In genomic region chr10:90830591-90831287, GRCm38 (mm10) we compare ENCODE assay signal across 10 mouse cellular contexts.
DNase-seq lines count a peak whose midpoint lies in the region; ATAC-seq and TF ChIP-seq lines count a peak whose summit lies in the region.
"Had no signal": no experiment of that assay in that cellular context is flagged by ENCODE, and none has a peak within 500 bp of the region (broad histone marks: within the 10 kb centered on the region; RNA-seq: fewer than 3 reads in every experiment).

No protein-coding gene starts in this region.

- no peak for ATAC-seq in hindbrain, embryonic 13.5 days (ENCODE audit: low FRiP score)
- ATAC-seq in midbrain, embryonic 13.5 days: no peak
- no peak for ATAC-seq in liver, embryonic 11.5 days (replicated peaks; ENCODE audit: low FRiP score)
- ATAC-seq: liver, embryonic 12.5 days had no signal

- 2% methylated on average over 21 of the region's 21 CpGs for WGBS in hindbrain, embryonic 13.5 days
- 1% methylated on average over 21 of the region's 21 CpGs for WGBS in midbrain, embryonic 13.5 days
- WGBS in liver, embryonic 11.5 days: 6% methylated on average over 21 of the region's 21 CpGs
- 5% methylated on average over 21 of the region's 21 CpGs for WGBS in heart, adult 2 months

- H3K79me2 ChIP-seq in heart, adult 2 months (replicated peaks; ENCODE audit: control insufficient read depth, insufficient read depth, low read length): no peaks in the 10 kb centered on the region

- peak overlapping the region; percentile 96 for H3K27ac ChIP-seq in layer of hippocampus, adult 2 months
- peak overlapping the region; percentile 97 for H3K27ac ChIP-seq in hindbrain, embryonic 13.5 days
- peak overlapping the region; percentile 36 for H3K27ac ChIP-seq in midbrain, embryonic 13.5 days
- H3K27ac ChIP-seq in liver, embryonic 11.5 days (ENCODE audit: low read depth, low read length): no peak overlapping the region
- H3K27ac ChIP-seq in heart, adult 2 months: no peak overlapping the region
- H3K27ac ChIP-seq: liver, embryonic 12.5 days had no signal

- TF ChIP-seq EP300 in heart, adult 2 months (IDR thresholded peaks at IDR 0.05; ENCODE audit: insufficient read depth, low read depth, low read length): no peak

- H3K9ac ChIP-seq in hindbrain, embryonic 13.5 days: peak overlapping the region; percentile 84
- peak overlapping the region; percentile 84 for H3K9ac ChIP-seq in midbrain, embryonic 13.5 days (replicated peaks)
- H3K9ac ChIP-seq in liver, embryonic 11.5 days (ENCODE audit: low read depth, low read length): no peak overlapping the region
- H3K9ac ChIP-seq in heart, adult 2 months (ENCODE audit: low read depth, low read length): no peak overlapping the region
- H3K9ac ChIP-seq: liver, embryonic 12.5 days had no signal

- TF ChIP-seq POLR2A in heart, adult 2 months (IDR thresholded peaks at IDR 0.05; ENCODE audit: insufficient read depth, low read depth, low read length): no peak

- no peaks in the 10 kb centered on the region for H3K9me3 ChIP-seq in hindbrain, embryonic 13.5 days
- no peaks in the 10 kb centered on the region for H3K9me3 ChIP-seq in midbrain, embryonic 13.5 days
- no peaks in the 10 kb centered on the region for H3K9me3 ChIP-seq in liver, embryonic 11.5 days (ENCODE audit: control insufficient read depth, low read length)
- H3K9me3 ChIP-seq: liver, embryonic 12.5 days had no signal

- no peak for DNase-seq in layer of hippocampus, adult 2 months (ENCODE audit: low spot score in 2 of 2)
- no peak for DNase-seq in layer of hippocampus, adult 9-10 months (ENCODE audit: low spot score)
- no peak for DNase-seq in liver, embryonic 11.5 days (ENCODE audit: low spot score)
- no peak for DNase-seq in lung, postnatal 10 days
- DNase-seq in heart, adult 2 months: no peak
- DNase-seq in yolk sac, embryonic 10.5 days (ENCODE audit: low spot score): no peak

- peak overlapping the region; percentile 74 for H3K4me2 ChIP-seq in hindbrain, embryonic 13.5 days
- peak overlapping the region; percentile 77 for H3K4me2 ChIP-seq in midbrain, embryonic 13.5 days (replicated peaks)
- H3K4me2 ChIP-seq in liver, embryonic 11.5 days: no peak overlapping the region
- H3K4me2 ChIP-seq: liver, embryonic 12.5 days had no signal

- H3K4me1 ChIP-seq in hindbrain, embryonic 13.5 days (replicated peaks): peaks cover 47% of the 10 kb centered on the region
- peaks cover 31% of the 10 kb centered on the region for H3K4me1 ChIP-seq in midbrain, embryonic 13.5 days (replicated peaks)
- H3K4me1 ChIP-seq in liver, embryonic 11.5 days (replicated peaks; ENCODE audit: control insufficient read depth, insufficient read depth, low read length): no peaks in the 10 kb centered on the region
- no peaks in the 10 kb centered on the region for H3K4me1 ChIP-seq in heart, adult 2 months (ENCODE audit: control insufficient read depth, insufficient read depth, low read length)
- H3K4me1 ChIP-seq: liver, embryonic 12.5 days had no signal

- peaks cover 35% of the 10 kb centered on the region for H3K27me3 ChIP-seq in hindbrain, embryonic 13.5 days
- peaks cover 49% of the 10 kb centered on the region for H3K27me3 ChIP-seq in midbrain, embryonic 13.5 days
- H3K27me3 ChIP-seq in liver, embryonic 11.5 days (replicated peaks; ENCODE audit: control insufficient read depth, insufficient read depth, low read length): peaks cover 62% of the 10 kb centered on the region
- H3K27me3 ChIP-seq in heart, adult 2 months (ENCODE audit: control insufficient read depth, insufficient read depth, low read length): peaks cover 12% of the 10 kb centered on the region
- H3K27me3 ChIP-seq: CH12.LX had no signal

- intact Hi-C loops in heart, adult 2 months (cut with DNase I): no loop called here

- H3K4me3 ChIP-seq in layer of hippocampus, adult 2 months: peak overlapping the region; percentile 73
- H3K4me3 ChIP-seq in hindbrain, embryonic 13.5 days: peak overlapping the region; percentile 65
- H3K4me3 ChIP-seq in midbrain, embryonic 13.5 days (replicated peaks): peak overlapping the region; percentile 69
- H3K4me3 ChIP-seq in liver, embryonic 11.5 days (ENCODE audit: low read depth, low read length): no peak overlapping the region
- H3K4me3 ChIP-seq in heart, adult 2 months: no peak overlapping the region
- H3K4me3 ChIP-seq: liver, embryonic 12.5 days had no signal

- no peak for TF ChIP-seq CTCF in layer of hippocampus, adult 2 months (conservative IDR thresholded peaks at IDR 0.05)
- TF ChIP-seq CTCF in heart, adult 2 months (IDR thresholded peaks at IDR 0.05): no peak

- H3K36me3 ChIP-seq in hindbrain, embryonic 13.5 days: no peaks in the 10 kb centered on the region
- no peaks in the 10 kb centered on the region for H3K36me3 ChIP-seq in midbrain, embryonic 13.5 days
- H3K36me3 ChIP-seq in liver, embryonic 11.5 days (ENCODE audit: control insufficient read depth, insufficient read depth, low read length): no peaks in the 10 kb centered on the region
- H3K36me3 ChIP-seq in heart, adult 2 months (ENCODE audit: control insufficient read depth, insufficient read depth, low read length): no peaks in the 10 kb centered on the region
- H3K36me3 ChIP-seq: liver, embryonic 12.5 days had no signal

Comparison
In these comparisons a context has a peak if more than half of its experiments do, and no peak if none do; other contexts are left out.
1. H3K27ac ChIP-seq: peak in layer of hippocampus, adult 2 months (single experiment), hindbrain, embryonic 13.5 days (single experiment) and midbrain, embryonic 13.5 days (single experiment); none in liver, embryonic 11.5 days (single experiment) and heart, adult 2 months (single experiment).
2. H3K4me3 ChIP-seq: peak in layer of hippocampus, adult 2 months (single experiment), hindbrain, embryonic 13.5 days (single experiment) and midbrain, embryonic 13.5 days (single experiment); none in liver, embryonic 11.5 days (single experiment) and heart, adult 2 months (single experiment).
3. H3K9ac ChIP-seq: peak in hindbrain, embryonic 13.5 days (single experiment) and midbrain, embryonic 13.5 days (single experiment); none in liver, embryonic 11.5 days (single experiment) and heart, adult 2 months (single experiment).